Mouse (Mus musculus): Measurements from ENCODE around the gene Capn7. TPM values are rescaled to one million over a fixed set of nuclear protein-coding genes. Genes with fewer than 3 reads are reported as not detected.

Gene Capn7
- 32.8 and 36.7 TPM in 2 replicates for polyA plus RNA-seq (2015; fragmentation: Nextera tagmentation; extraction: Ambion mirVana)

DNA sequence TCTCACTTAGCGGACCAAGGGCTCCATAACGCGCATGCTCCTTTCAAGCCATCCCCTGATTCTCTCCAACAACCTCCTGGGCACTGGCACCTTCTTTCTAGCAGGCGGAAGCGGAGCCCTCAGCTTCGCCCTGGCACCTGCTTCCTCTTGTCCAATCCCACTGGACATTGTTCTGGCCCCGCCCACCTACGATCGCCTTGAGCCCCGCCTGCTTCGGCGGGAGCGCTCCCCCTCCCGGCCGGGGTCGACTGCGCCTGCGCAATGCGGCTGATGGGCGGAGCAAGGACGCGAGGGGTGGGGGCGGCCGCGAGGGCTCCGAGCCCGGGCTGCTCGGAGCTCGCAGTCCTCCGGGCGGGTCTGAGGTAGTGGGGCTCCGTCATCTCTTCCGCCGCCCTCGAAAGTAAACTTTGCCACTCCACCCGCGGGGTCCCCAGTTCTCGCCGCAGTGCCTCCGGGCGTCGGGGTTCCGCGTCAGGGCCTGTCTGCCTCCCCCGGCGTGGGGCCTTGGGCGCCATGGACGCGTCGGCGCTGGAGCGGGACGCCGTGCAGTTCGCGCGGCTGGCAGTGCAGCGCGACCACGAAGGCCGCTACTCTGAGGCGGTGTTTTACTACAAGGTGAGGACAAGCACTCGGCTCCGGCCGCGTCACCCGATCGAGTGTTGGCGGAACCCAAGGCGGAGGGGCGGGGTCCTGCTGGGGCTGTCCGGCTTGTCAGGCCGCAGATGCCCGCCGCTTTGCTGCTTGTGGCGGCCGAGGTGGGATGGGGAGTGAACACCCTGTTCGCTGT, at the start of gene Capn7:
Gene Capn7 (plus strand): TSS at position 270 of the 787 bp plus-strand sequence.
- peaks cover 18% of the 10 kb centered on the region for H3K4me1 ChIP-seq
- peaks cover 14% of the 10 kb centered on the region for H3K36me3 ChIP-seq
- ATAC-seq (ENCODE audit: extremely low read depth, insufficient number of reproducible peaks, low FRiP score, low TSS enrichment) = peak; percentile 97
- peak within 1 kb of the TSS; percentile 95 for H3K9ac ChIP-seq
- 0 out of 2 replicates have a peak, but pooled peaks cover 3% of the 10 kb centered on the region for H3K27me3 ChIP-seq (replicated peaks)
- H3K4me3 ChIP-seq = peak within 1 kb of the TSS; percentile 70
- peak within 1 kb of the TSS; percentile 97 for H3K27ac ChIP-seq (replicated peaks)
- no peaks in the 10 kb centered on the region for H3K9me3 ChIP-seq
- under 1% methylated on average over 78 of the region's 78 CpGs for WGBS
- H3K4me2 ChIP-seq = peak within 1 kb of the TSS; percentile 80

DNA sequence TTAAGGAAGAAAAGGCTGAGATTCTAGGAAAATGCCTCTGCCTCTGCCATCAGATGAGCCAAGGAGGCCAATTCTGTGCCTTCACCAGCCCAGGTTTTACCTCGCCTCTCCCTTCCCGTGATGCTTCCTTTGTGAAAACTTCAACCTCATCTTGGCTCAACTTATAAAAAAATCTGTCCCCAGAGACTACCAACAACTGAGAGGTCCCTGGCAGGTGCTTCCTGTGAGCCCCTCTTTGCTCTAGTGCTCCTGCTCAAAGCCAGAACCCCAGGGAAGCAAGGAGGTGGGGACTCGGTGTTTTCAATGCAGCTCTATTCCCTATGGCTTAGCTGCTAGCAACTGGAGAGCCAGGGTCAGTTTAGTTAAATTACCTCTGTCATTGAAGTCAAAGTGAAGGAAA, 23.2 kb upstream of the Capn7 start:
- peaks cover 14% of the 10 kb centered on the region; the same call in 1 of the 2 replicates for H3K27me3 ChIP-seq (replicated peaks)
- no peak overlapping the region for H3K9ac ChIP-seq
- WGBS = 63% methylated on average over 3 of the region's 3 CpGs
- H3K36me3 ChIP-seq = no peaks in the 10 kb centered on the region
- no peak overlapping the region for H3K27ac ChIP-seq (replicated peaks)
- H3K4me3 ChIP-seq = no peak overlapping the region
- no peaks in the 10 kb centered on the region for H3K9me3 ChIP-seq
- no peak for ATAC-seq (ENCODE audit: extremely low read depth, insufficient number of reproducible peaks, low FRiP score, low TSS enrichment)
- H3K4me2 ChIP-seq = no peak overlapping the region
- H3K4me1 ChIP-seq = 0 out of 2 replicates have a peak, but pooled peaks cover 5% of the 10 kb centered on the region

DNA sequence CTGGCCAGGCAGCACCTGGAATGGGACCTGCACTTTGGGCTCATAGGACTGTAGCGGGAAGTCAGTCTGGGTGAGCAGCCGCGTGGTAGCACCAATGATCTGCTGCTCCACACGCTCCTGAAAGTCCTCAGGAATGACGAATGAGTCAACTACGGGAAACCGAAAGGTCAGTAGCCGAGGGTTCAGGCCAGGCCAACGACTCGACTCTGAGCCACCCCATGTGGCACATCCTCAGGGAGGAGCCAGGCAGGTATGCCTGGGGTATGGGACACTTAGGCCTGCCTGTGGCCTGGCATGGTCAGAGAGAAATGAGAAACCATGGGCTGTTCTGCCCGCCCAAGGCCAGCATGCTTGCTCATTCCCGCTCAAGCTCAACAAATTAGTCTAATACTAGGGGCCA, 19.8 kb upstream of the Capn7 start:
- H3K4me1 ChIP-seq = 0 out of 2 replicates have a peak, but pooled peaks cover 5% of the 10 kb centered on the region
- H3K27ac ChIP-seq (replicated peaks) = no peak overlapping the region
- H3K27me3 ChIP-seq (replicated peaks) = peaks cover 25% of the 10 kb centered on the region
- H3K9ac ChIP-seq = no peak overlapping the region
- no peak for ATAC-seq (ENCODE audit: extremely low read depth, insufficient number of reproducible peaks, low FRiP score, low TSS enrichment)
- no peak overlapping the region for H3K4me2 ChIP-seq
- no peaks in the 10 kb centered on the region for H3K36me3 ChIP-seq
- H3K4me3 ChIP-seq = no peak overlapping the region
- 70% methylated on average over 12 of the region's 12 CpGs for WGBS
- H3K9me3 ChIP-seq = no peaks in the 10 kb centered on the region

DNA sequence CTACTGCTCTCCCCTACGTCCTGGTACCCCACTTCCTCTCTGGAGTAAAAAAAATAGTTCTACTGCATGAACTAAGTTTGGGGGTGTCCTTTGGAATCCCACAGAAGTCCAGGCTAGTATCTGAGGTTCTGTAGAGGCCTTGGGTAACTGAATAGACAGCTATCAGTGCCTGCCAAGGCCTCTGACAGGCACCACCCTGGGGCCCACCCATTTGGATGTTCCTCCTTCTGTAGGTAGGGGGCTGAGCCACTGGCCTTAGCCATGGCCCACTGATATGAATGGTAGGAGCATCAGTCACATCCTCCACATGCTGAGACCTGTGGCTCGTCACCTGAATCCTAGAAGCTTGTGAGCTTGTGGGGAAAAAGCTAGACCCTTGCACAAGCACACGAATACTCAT, 18.7 kb upstream of the Capn7 start:
- peaks cover 25% of the 10 kb centered on the region for H3K27me3 ChIP-seq (replicated peaks)
- 66% methylated on average over 3 of the region's 3 CpGs for WGBS
- H3K36me3 ChIP-seq = no peaks in the 10 kb centered on the region
- H3K4me1 ChIP-seq = 0 out of 2 replicates have a peak, but pooled peaks cover 5% of the 10 kb centered on the region
- ATAC-seq (ENCODE audit: extremely low read depth, insufficient number of reproducible peaks, low FRiP score, low TSS enrichment) = no peak
- H3K27ac ChIP-seq (replicated peaks) = no peak overlapping the region
- H3K9me3 ChIP-seq = no peaks in the 10 kb centered on the region
- no peak overlapping the region for H3K4me2 ChIP-seq
- H3K4me3 ChIP-seq = no peak overlapping the region
- H3K9ac ChIP-seq = no peak overlapping the region

DNA sequence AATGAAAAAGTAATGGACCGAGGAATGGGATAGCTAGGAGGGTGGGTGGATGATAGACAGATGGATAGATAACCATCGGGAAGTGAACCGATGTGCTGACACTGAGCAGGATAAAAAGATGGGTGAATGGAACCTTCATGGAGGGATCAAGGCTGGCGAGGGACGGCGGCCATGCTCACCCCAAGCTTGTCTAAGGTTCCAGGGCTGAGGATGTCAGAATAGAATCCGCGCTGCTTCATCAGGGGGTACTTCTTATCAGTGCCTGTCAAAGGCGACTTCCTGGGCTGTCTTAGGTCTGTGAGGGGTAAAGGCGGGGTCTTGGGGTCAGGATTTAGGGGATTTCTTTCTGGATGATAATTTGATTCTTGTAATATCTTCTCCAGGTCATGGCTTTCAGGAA, 16.9 kb upstream of the Capn7 start:
- Histone ChIP-seq H3K9ac (no peak overlapping the region), H3K27ac (replicated peaks) (no peak overlapping the region), H3K4me2 (no peak overlapping the region), H3K36me3 (no peaks in the 10 kb centered on the region), H3K4me1 (peaks cover 13% of the 10 kb centered on the region), H3K27me3 (replicated peaks) (peaks cover 20% of the 10 kb centered on the region), H3K4me3 (no peak overlapping the region), H3K9me3 (no peaks in the 10 kb centered on the region)
- WGBS = 68% methylated on average over 10 of the region's 10 CpGs
- ATAC-seq (ENCODE audit: extremely low read depth, insufficient number of reproducible peaks, low FRiP score, low TSS enrichment) = no peak

DNA sequence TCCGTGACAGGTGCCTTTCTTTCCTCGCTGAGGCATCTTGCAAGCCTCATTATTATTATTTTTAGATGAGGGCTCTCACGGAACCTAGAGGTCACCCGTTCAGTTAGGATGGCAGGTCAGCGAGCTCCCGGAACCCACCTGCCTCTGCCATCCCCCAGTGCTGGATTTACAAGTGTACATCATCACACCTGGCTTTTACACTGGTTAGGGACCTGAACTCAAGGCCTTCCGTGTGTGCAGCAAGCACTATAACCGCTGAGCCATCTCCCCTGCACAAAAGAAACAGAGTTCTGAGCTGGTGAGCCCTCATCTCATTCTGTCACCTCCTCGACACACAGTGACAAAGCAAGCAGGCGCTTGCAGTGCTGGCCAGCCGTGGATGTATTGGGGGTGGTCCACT, 15.3 kb upstream of the Capn7 start:
- Histone ChIP-seq H3K27me3 (replicated peaks) (peaks cover 17% of the 10 kb centered on the region), H3K36me3 (no peaks in the 10 kb centered on the region), H3K27ac (replicated peaks) (no peak overlapping the region), H3K9me3 (no peaks in the 10 kb centered on the region), H3K4me1 (peaks cover 9% of the 10 kb centered on the region), H3K4me3 (no peak overlapping the region), H3K4me2 (no peak overlapping the region), H3K9ac (no peak overlapping the region)
- ATAC-seq (ENCODE audit: extremely low read depth, insufficient number of reproducible peaks, low FRiP score, low TSS enrichment) = no peak
- 76% methylated on average over 11 of the region's 11 CpGs for WGBS

DNA sequence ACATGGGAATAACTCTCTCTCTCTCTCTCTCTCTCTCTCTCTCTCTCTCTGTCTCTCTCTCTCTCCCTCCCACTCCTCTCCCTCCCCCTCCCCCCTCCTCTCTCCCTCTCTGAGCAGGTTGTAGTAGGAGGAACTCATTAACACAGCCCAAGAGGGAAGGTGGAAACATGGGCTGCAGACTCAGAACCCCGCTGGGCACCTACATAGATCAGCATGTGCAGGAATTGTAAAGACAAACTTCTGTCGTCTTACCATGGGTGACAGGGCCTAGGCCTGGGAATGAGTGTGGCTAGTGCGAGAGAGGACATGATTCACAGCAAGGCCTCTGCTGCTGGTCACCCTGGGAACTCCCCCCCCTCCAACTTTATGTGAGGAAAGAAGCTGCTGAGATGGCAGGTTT, 14.2 kb upstream of the Capn7 start:
- no peak overlapping the region for H3K4me3 ChIP-seq
- no peak for ATAC-seq (ENCODE audit: extremely low read depth, insufficient number of reproducible peaks, low FRiP score, low TSS enrichment)
- H3K9ac ChIP-seq = no peak overlapping the region
- peaks cover 9% of the 10 kb centered on the region for H3K4me1 ChIP-seq
- peaks cover 12% of the 10 kb centered on the region for H3K27me3 ChIP-seq (replicated peaks)
- H3K9me3 ChIP-seq = no peaks in the 10 kb centered on the region
- H3K36me3 ChIP-seq = no peaks in the 10 kb centered on the region
- H3K4me2 ChIP-seq = no peak overlapping the region
- 80% methylated on average over 3 of the region's 3 CpGs for WGBS
- H3K27ac ChIP-seq (replicated peaks) = no peak overlapping the region

DNA sequence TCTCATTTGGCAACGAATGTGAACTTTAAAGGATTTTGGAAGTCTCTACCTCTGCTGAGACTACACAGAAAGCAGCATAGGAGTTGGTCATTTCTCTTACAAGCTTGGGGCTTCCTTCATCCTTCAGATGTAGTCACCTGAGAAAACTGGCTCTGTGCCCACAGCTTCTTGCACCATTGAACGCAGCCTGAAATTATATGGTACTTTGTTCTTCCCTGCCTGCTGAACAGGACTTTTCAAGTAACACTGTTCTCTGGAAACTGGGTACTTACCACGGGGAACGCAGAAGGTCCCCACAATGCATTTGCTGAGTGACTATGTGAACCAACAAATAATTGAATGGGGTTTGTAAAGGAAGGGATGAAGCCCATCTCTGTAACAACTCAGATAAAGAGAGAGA, 13.2 kb upstream of the Capn7 start:
- Histone ChIP-seq H3K4me3 (peak overlapping the region; percentile 54), H3K9me3 (no peaks in the 10 kb centered on the region), H3K9ac (peak overlapping the region; percentile 73), H3K36me3 (no peaks in the 10 kb centered on the region), H3K4me2 (peak overlapping the region; percentile 78), H3K27ac (replicated peaks) (no peak overlapping the region), H3K27me3 (replicated peaks) (peaks cover 14% of the 10 kb centered on the region), H3K4me1 (peaks cover 9% of the 10 kb centered on the region)
- ATAC-seq (ENCODE audit: extremely low read depth, insufficient number of reproducible peaks, low FRiP score, low TSS enrichment) = no peak
- WGBS = 75% methylated on average over 4 of the region's 4 CpGs

DNA sequence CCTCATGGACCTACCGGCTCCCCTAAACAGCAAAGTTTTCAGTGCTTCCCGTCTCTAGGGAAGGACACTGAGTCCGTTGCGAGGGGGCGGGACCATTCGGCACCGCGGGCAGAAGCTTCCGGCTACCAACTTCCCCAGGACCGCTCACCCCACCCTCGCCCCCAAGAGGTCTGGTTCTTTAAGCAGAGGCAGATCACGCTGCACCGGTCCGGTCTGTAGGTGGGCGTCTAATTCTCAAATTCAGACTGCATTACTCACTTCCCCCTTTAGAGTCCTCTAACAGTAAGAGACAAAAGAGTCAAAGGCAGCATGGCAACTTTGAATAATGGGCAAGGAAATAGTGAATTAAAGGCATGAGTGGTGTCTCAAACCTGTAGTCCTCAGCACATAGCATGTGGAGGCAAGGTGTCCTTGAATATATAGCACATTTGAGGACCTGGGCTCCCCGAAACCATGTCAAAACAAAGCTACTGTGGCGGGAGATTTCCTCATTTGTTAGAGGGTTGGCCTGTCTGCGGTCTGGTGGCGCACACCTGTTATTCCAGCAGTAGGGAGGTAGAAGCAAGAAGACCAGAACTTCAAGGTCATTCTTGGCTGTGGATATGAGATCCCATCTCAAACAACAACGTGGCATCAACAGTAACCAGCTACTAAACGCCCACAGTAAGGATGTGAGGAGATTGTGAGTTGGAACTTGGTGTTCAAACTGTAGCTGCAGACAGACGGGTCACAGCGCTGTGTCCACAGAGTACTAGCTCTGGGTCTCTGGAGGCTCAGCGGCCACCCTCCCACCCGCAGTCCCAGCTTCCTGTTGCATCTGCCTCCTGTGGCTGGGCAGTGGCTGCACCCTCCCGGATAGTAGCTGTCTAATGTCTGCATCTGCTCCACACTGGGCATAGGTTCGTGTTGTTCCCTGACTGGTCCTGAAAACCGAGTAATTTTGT, 12.3 kb upstream of the Capn7 start, which contains the start of gene Dnah1:
Gene Dnah1 (minus strand): TSS at position 48 of the 944 bp plus-strand sequence.
- Histone ChIP-seq H3K4me2 (peak within 1 kb of the TSS; percentile 78), H3K9ac (peak within 1 kb of the TSS; percentile 73), H3K4me1 (peaks cover 9% of the 10 kb centered on the region), H3K27me3 (replicated peaks) (peaks cover 13% of the 10 kb centered on the region), H3K36me3 (no peaks in the 10 kb centered on the region), H3K4me3 (peak within 1 kb of the TSS; percentile 54), H3K9me3 (no peaks in the 10 kb centered on the region), H3K27ac (replicated peaks) (no peak within 1 kb of the TSS)
- 28% methylated on average over 28 of the region's 28 CpGs for WGBS
- ATAC-seq (ENCODE audit: extremely low read depth, insufficient number of reproducible peaks, low FRiP score, low TSS enrichment) = peak; percentile 47; the same call in 1 of the 2 replicates

DNA sequence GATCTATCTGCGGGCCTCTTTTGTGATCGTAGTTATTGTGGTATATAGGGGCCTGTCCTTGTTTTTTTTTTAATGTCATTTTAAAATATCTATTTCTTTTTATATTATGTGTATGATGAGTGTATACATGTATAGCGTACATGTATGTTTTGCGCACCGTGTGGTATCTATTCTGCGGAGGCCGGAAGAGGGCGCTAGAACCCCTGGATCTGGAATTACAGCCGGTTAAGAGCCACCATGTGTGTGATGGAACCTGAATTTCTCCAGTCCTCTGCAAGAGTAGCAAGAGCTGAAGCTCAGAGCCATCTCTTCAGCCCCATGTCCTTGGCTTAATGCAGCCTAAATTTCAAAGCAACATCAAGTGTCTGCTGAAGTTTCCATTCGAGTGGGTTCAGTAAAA, 11.6 kb upstream of the Capn7 start:
- ATAC-seq (ENCODE audit: extremely low read depth, insufficient number of reproducible peaks, low FRiP score, low TSS enrichment) = no peak
- 61% methylated on average over 10 of the region's 10 CpGs for WGBS

DNA sequence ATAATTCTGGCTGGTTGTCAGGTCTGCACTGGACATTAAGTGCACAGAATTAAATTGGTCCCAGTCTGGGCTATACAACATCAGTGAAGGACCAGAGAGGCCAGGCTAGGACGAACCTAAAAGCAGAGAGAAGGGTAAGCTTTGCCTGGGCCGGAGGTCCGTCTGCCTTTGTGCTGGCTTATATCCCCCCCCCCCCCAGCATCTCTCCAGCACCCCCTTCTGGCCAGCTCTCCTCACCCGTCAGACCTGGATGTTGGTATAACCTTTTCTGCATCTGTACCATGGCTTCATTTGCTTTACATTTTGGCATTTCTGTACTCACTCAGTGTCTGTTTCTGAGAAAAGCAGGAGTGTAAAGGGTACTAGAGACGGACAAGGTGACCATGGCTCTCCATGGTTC, 10.9 kb upstream of the Capn7 start:
- H3K4me2 ChIP-seq = no peak overlapping the region
- H3K27me3 ChIP-seq (replicated peaks) = peaks cover 5% of the 10 kb centered on the region
- 48% methylated on average over 5 of the region's 5 CpGs for WGBS
- H3K4me3 ChIP-seq = no peak overlapping the region
- peaks cover 9% of the 10 kb centered on the region for H3K4me1 ChIP-seq
- no peak overlapping the region for H3K27ac ChIP-seq (replicated peaks)
- no peak overlapping the region for H3K9ac ChIP-seq
- no peak for ATAC-seq (ENCODE audit: extremely low read depth, insufficient number of reproducible peaks, low FRiP score, low TSS enrichment)
- H3K36me3 ChIP-seq = no peaks in the 10 kb centered on the region
- H3K9me3 ChIP-seq = no peaks in the 10 kb centered on the region

More for the DNA sequence above, 11.6 kb upstream of the Capn7 start:
- Histone ChIP-seq H3K9ac (no peak overlapping the region), H3K4me3 (no peak overlapping the region), H3K4me1 (peaks cover 9% of the 10 kb centered on the region), H3K36me3 (no peaks in the 10 kb centered on the region), H3K27me3 (replicated peaks) (peaks cover 9% of the 10 kb centered on the region; the same call in 1 of the 2 replicates), H3K9me3 (no peaks in the 10 kb centered on the region), H3K27ac (replicated peaks) (no peak overlapping the region), H3K4me2 (peak overlapping the region; percentile 78; the same call in 1 of the 2 replicates)
